Comparison of ENCODE assay signal across 8 mouse cellular contexts in the genomic region with DNA sequence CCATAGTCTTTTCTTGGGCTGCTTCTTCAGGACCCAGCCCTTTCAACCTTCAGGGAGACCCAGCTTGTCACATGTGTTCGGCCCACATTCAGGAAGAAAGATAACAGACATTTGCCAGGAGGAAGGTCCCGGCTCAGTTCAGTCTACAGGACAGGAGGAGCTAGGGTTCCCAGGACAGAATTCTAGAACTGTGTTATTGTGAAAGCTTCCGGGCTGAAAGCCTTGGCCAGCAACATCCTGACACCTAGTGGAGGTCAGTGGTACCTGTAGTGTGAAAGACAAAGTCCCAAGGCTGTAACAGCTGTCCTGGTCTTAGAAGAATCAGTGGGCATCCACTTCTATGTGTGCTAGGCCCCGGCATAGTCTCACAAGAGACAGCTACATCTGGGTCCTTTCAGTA.
DNase-seq lines count a peak whose midpoint lies in the region; ATAC-seq and TF ChIP-seq lines count a peak whose summit lies in the region.

No protein-coding gene starts in this region.

- 31% methylated on average over 4 of the region's 4 CpGs for WGBS in heart, embryonic 12.5 days
- WGBS in forebrain, postnatal 0 days: 47% methylated on average over 4 of the region's 4 CpGs
- 46% methylated on average over 4 of the region's 4 CpGs for WGBS in limb, embryonic 11.5 days
- 50% methylated on average over 4 of the region's 4 CpGs for WGBS in neural tube, embryonic 11.5 days

- no peak overlapping the region for H3K27ac ChIP-seq in heart, embryonic 12.5 days (ENCODE audit: poor library complexity, severe bottlenecking)
- H3K27ac ChIP-seq in forebrain, postnatal 0 days (ENCODE audit: low read depth, low read length): no peak overlapping the region
- H3K27ac ChIP-seq in limb, embryonic 11.5 days (replicated peaks; ENCODE audit: low read depth, low read length): no peak overlapping the region
- no peak overlapping the region for H3K27ac ChIP-seq in neural tube, embryonic 11.5 days (ENCODE audit: low read depth, low read length)

- no peak for DNase-seq in heart, adult 8-10 months (ENCODE audit: low spot score)
- peak; percentile 77 for DNase-seq in brain, embryonic 14.5 days (ENCODE audit: low read depth)
- DNase-seq in forebrain, postnatal 0 days: peak; percentile 58
- DNase-seq in kidney, adult 9 months: peak; percentile 54
- peak; percentile 61 for DNase-seq in limb, embryonic 11.5 days (ENCODE audit: low spot score)
- DNase-seq in neural tube, embryonic 11.5 days (ENCODE audit: low spot score): peak; percentile 55
- no peak for DNase-seq in spleen, postnatal 4 days (ENCODE audit: low spot score in 2 of 2)

- no peaks in the 10 kb centered on the region for H3K4me1 ChIP-seq in heart, embryonic 12.5 days (replicated peaks)
- H3K4me1 ChIP-seq in forebrain, postnatal 0 days (ENCODE audit: insufficient read depth): no peaks in the 10 kb centered on the region
- H3K4me1 ChIP-seq in limb, embryonic 11.5 days (ENCODE audit: control insufficient read depth, insufficient read depth, low read length): no peaks in the 10 kb centered on the region
- no peaks in the 10 kb centered on the region for H3K4me1 ChIP-seq in neural tube, embryonic 11.5 days (ENCODE audit: control insufficient read depth, insufficient read depth, low read length)

- no peaks in the 10 kb centered on the region for H3K36me3 ChIP-seq in heart, embryonic 12.5 days
- no peaks in the 10 kb centered on the region for H3K36me3 ChIP-seq in forebrain, postnatal 0 days (ENCODE audit: insufficient read depth)
- no peaks in the 10 kb centered on the region for H3K36me3 ChIP-seq in limb, embryonic 11.5 days (ENCODE audit: control insufficient read depth, insufficient read depth, low read length)
- H3K36me3 ChIP-seq in neural tube, embryonic 11.5 days (ENCODE audit: control insufficient read depth, insufficient read depth, low read length): no peaks in the 10 kb centered on the region

- no peak for TF ChIP-seq POLR2A in brain, embryonic 14.5 days (IDR thresholded peaks at IDR 0.05; ENCODE audit: borderline replicate concordance, extremely low read depth, insufficient read depth, insufficient read length, poor library complexity, severe bottlenecking)

- no peaks in the 10 kb centered on the region for H3K9me3 ChIP-seq in heart, embryonic 12.5 days (replicated peaks)
- H3K9me3 ChIP-seq in forebrain, postnatal 0 days (ENCODE audit: low read length): no peaks in the 10 kb centered on the region
- H3K9me3 ChIP-seq in limb, embryonic 11.5 days (ENCODE audit: control insufficient read depth, low read length): no peaks in the 10 kb centered on the region
- H3K9me3 ChIP-seq in neural tube, embryonic 11.5 days (ENCODE audit: control insufficient read depth, low read length): no peaks in the 10 kb centered on the region

- peak; percentile 75; the same call in 1 of the 2 replicates for TF ChIP-seq CTCF in brain, embryonic 14.5 days (IDR thresholded peaks at IDR 0.05; ENCODE audit: borderline replicate concordance, extremely low read depth, insufficient read depth, insufficient read length)
- TF ChIP-seq CTCF in forebrain, postnatal 0 days (IDR thresholded peaks at IDR 0.05; ENCODE audit: low read depth): peak; percentile 76

- no peaks in the 10 kb centered on the region for H3K27me3 ChIP-seq in heart, embryonic 12.5 days (replicated peaks)
- H3K27me3 ChIP-seq in forebrain, postnatal 0 days (ENCODE audit: insufficient read depth, low read length): no peaks in the 10 kb centered on the region
- H3K27me3 ChIP-seq in limb, embryonic 11.5 days (ENCODE audit: control insufficient read depth, insufficient read depth, low read length): no peaks in the 10 kb centered on the region
- no peaks in the 10 kb centered on the region for H3K27me3 ChIP-seq in neural tube, embryonic 11.5 days (ENCODE audit: control insufficient read depth, insufficient read depth, low read length)

- H3K9ac ChIP-seq in heart, embryonic 12.5 days: no peak overlapping the region
- H3K9ac ChIP-seq in forebrain, postnatal 0 days: no peak overlapping the region
- H3K9ac ChIP-seq in limb, embryonic 11.5 days (ENCODE audit: low read length): no peak overlapping the region
- H3K9ac ChIP-seq in neural tube, embryonic 11.5 days (ENCODE audit: low read length): no peak overlapping the region

- H3K4me3 ChIP-seq in heart, embryonic 12.5 days: no peak overlapping the region
- no peak overlapping the region for H3K4me3 ChIP-seq in forebrain, postnatal 0 days (ENCODE audit: low read depth, low read length)
- no peak overlapping the region for H3K4me3 ChIP-seq in limb, embryonic 11.5 days (ENCODE audit: low read depth, low read length)
- no peak overlapping the region for H3K4me3 ChIP-seq in neural tube, embryonic 11.5 days (ENCODE audit: low read depth, low read length)

- H3K4me2 ChIP-seq in heart, embryonic 12.5 days: no peak overlapping the region
- no peak overlapping the region for H3K4me2 ChIP-seq in forebrain, postnatal 0 days (ENCODE audit: low read depth)
- no peak overlapping the region for H3K4me2 ChIP-seq in limb, embryonic 11.5 days (ENCODE audit: low read depth, severe bottlenecking)
- no peak overlapping the region for H3K4me2 ChIP-seq in neural tube, embryonic 11.5 days (ENCODE audit: low read depth)

- peak; percentile 61; the same call in 1 of the 2 replicates for ATAC-seq in heart, embryonic 12.5 days (ENCODE audit: insufficient number of reproducible peaks, low FRiP score)
- peak; percentile 74 for ATAC-seq in forebrain, postnatal 0 days
- ATAC-seq in limb, embryonic 11.5 days (ENCODE audit: insufficient number of reproducible peaks, low FRiP score, low TSS enrichment, low read depth): peak; percentile 51; the same call in 1 of the 2 replicates
- ATAC-seq in neural tube, embryonic 11.5 days (ENCODE audit: insufficient read depth, low FRiP score, low TSS enrichment): peak; percentile 81

Comparison
In these comparisons a context has a peak if more than half of its experiments do, and no peak if none do; other contexts are left out.
1. DNase-seq: peak in brain, embryonic 14.5 days (single experiment), forebrain, postnatal 0 days (single experiment), kidney, adult 9 months (single experiment), limb, embryonic 11.5 days (single experiment) and neural tube, embryonic 11.5 days (single experiment); none in heart, adult 8-10 months (single experiment) and spleen, postnatal 4 days (0 of 2).
2. Peak in every context shown above with its lines, with median percentiles within 50 percentile points of each other: ATAC-seq.